Mouse (Mus musculus): Measurements from ENCODE around the gene Polr3b.

GRCm38 (mm10) chr10:84693841-84694638 is 71.9 kb downstream of the Polr3b start:
- TF ChIP-seq GATA1 (IDR thresholded peaks at IDR 0.05; ENCODE audit: borderline replicate concordance, low read length): no peak
- TF ChIP-seq FLI1 (IDR thresholded peaks at IDR 0.05; ENCODE audit: low read length): no peak

Data from megakaryocyte, embryonic 14.5 days (primary cell).